Mouse (Mus musculus) hindbrain, embryonic 14.5 days (tissue): ENCODE data around the gene Alg2. TPM values are rescaled to one million over a fixed set of nuclear protein-coding genes. Genes with fewer than 3 reads are reported as not detected.

Experiments used
- ATAC-seq: fragments of 200-750 bp; cut with Nextera tagmentation; 2 replicates; pipeline ENCODE4 v1.8.0; 2017; ENCODE audit warnings: moderate number of reproducible peaks, mild to moderate bottlenecking, moderate TSS enrichment, moderate library complexity; ENCODE audit not compliant: low FRiP score
- DNase-seq: peaks from one replicate; pipeline ENCODE4 v3.0.0-alpha.2; 2015; ENCODE audit warnings: low spot score
- H3K27ac ChIP-seq: fragments of 300-500 bp; sonication (generic); 2 replicates; pipeline ENCODE4 v1.5.1; 2014; ENCODE audit warnings: mild to moderate bottlenecking, moderate library complexity
- H3K27me3 ChIP-seq: fragments of 300-500 bp; sonication (generic); 2 replicates; pipeline ENCODE4 v1.6.1; 2014; ENCODE audit warnings: mild to moderate bottlenecking, low read length, mixed read lengths; ENCODE audit not compliant: control insufficient read depth, insufficient read depth
- H3K36me3 ChIP-seq: fragments of 300-500 bp; sonication (generic); replicated peaks from 2 replicates; pipeline ENCODE4 v1.6.1; 2014; ENCODE audit not compliant: control insufficient read depth, insufficient read depth
- H3K4me1 ChIP-seq: fragments of 300-500 bp; sonication (generic); replicated peaks from 2 replicates; pipeline ENCODE4 v1.6.1; 2014; ENCODE audit warnings: antibody characterized with exemption, low read length, mixed read lengths; ENCODE audit not compliant: control insufficient read depth, insufficient read depth
- H3K4me2 ChIP-seq: fragments of 300-500 bp; sonication (generic); replicated peaks from 2 replicates; pipeline ENCODE4 v1.6.1; 2014; ENCODE audit warnings: mild to moderate bottlenecking, moderate library complexity
- H3K4me3 ChIP-seq: fragments of 300-500 bp; sonication (generic); replicated peaks from 2 replicates; pipeline ENCODE4 v1.5.1; 2014; ENCODE audit warnings: mild to moderate bottlenecking, low read length
- H3K9ac ChIP-seq: fragments of 300-500 bp; sonication (generic); 2 replicates; pipeline ENCODE4 v1.6.1; 2014
- H3K9me3 ChIP-seq: fragments of 300-500 bp; sonication (generic); 2 replicates; pipeline ENCODE4 v1.6.1; 2016; ENCODE audit warnings: low read length; ENCODE audit not compliant: control insufficient read depth
- WGBS: fragments of 180-500 bp; shearing (Covaris S2); extraction: QIAGEN DNeasy Blood & Tissue Kit; methylation state at CpG from one replicate; pipeline ENCODE4 v1.1.7; 2014; 5-methylcytosine and 5-hydroxymethylcytosine counted together
- polyA plus RNA-seq: library from polyadenylated mRNA; unstranded; fragments of >200 nt; fragmentation: Nextera tagmentation; extraction: Ambion mirVana; gene quantifications from 2 replicates; pipeline ENCODE4 v1.2.1, GENCODE M21; 2014

Gene Alg2
- polyA plus RNA-seq, 1 experiment from 2014 or later, result 370 TPM

DNA sequence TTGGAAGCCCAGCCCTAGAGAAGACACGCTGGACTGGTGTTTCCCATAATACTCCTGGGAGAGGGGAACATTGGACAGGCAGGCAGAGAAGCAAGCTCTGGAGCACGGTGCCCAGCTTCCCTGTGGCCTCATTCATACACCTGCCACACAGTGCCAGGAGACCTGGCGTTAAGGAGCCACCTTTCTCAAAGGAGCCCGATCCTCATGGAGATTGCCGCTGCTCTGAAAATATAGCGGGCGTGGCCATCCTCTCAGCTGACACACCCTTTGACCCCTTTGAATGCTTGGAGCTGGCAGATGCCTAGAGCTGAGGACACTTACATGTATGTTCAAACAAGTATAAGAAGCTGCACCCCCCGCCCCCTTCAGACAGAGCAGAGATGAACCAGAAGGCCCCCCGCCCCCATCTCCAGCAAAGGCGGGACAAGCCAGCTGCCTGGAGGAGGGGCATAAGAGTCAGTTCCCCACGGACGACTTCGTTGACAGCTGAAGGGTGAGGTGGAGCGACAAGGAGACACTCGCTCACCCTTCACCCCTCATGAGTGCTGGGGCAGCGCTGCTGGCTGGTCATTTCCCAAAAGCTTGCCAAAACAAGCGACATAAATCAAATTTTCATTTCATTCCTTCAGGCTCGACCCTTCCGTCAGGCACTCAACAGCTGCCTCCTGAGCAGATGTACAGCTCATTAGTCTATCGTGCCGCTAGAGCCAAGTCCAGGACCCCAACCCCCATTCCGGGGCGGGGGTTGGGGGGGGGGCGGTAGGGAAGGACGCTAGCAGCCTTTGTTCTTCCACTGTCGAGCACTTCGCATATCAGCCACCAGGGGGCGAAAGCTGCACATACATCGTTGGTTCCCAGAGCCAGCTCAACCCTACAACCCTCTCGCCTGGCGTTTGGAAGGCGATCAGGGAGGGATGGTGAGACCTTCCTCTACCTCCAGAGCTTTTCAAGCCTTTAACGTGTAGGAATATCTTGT, 36.5 kb downstream of the Alg2 start:
- H3K27me3 ChIP-seq, result no peaks in the 10 kb centered on the region
- DNase-seq, result peak; percentile 98
- H3K4me2 ChIP-seq, result peak overlapping the region; percentile 87
- no peaks in the 10 kb centered on the region for H3K9me3 ChIP-seq
- peak overlapping the region; percentile 78 for H3K9ac ChIP-seq
- under 1% methylated on average over 33 of the region's 33 CpGs for WGBS
- H3K4me3 ChIP-seq, result peak overlapping the region; percentile 39
- H3K27ac ChIP-seq, result peak overlapping the region; percentile 88
- peak; percentile 85 for ATAC-seq
- no peaks in the 10 kb centered on the region for H3K36me3 ChIP-seq
- peaks cover 19% of the 10 kb centered on the region for H3K4me1 ChIP-seq

GRCm38 (mm10) chr4:47435566-47436360, 38.4 kb downstream of the Alg2 start:
- Histone ChIP-seq H3K4me3 (no peak overlapping the region), H3K9ac (no peak overlapping the region), H3K4me2 (peak overlapping the region; percentile 2; the same call in 1 of the 2 replicates), H3K27me3 (no peaks in the 10 kb centered on the region), H3K9me3 (no peaks in the 10 kb centered on the region), H3K27ac (no peak overlapping the region; the same call in 1 of the 2 replicates), H3K4me1 (peaks cover 19% of the 10 kb centered on the region), H3K36me3 (no peaks in the 10 kb centered on the region)
- WGBS, result 57% methylated on average over 28 of the region's 28 CpGs
- ATAC-seq, result no peak
- DNase-seq, result no peak

- ATAC-seq (no peak), DNase-seq (no peak)
- no peak overlapping the region for H3K4me2 ChIP-seq
- no peaks in the 10 kb centered on the region for H3K27me3 ChIP-seq
- H3K9ac ChIP-seq, result no peak overlapping the region
- no peaks in the 10 kb centered on the region for H3K36me3 ChIP-seq
- WGBS, result 70% methylated on average over 12 of the region's 12 CpGs
- no peak overlapping the region for H3K27ac ChIP-seq
- no peak overlapping the region for H3K4me3 ChIP-seq
- H3K4me1 ChIP-seq, result peaks cover 19% of the 10 kb centered on the region
- H3K9me3 ChIP-seq, result no peaks in the 10 kb centered on the region
Measured at GRCm38 (mm10) chr4:47435131-47435530, 39.0 kb downstream of the Alg2 start.

DNA sequence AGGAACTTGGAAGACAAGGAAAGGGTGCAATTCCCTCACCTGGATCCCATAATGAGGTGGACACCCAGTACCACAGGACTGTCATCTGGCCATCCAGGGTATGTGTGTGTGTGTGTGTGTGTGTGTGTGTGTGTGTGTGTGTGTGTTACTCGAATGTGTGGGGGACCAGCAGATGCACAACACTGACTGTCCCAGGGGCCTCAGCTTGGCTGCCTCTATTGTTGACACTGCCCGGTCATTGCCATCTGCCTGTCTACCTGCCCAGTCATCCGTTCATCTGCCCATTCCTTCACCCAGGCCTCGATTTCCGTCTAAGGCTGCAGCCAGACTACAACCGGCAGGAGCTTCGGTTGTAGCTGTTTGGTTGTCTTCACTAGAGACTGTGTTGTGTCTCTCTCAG, 41.4 kb downstream of the Alg2 start:
- DNase-seq, result no peak
- Histone ChIP-seq H3K9me3 (no peaks in the 10 kb centered on the region), H3K4me3 (no peak overlapping the region), H3K9ac (no peak overlapping the region), H3K27me3 (no peaks in the 10 kb centered on the region), H3K36me3 (no peaks in the 10 kb centered on the region), H3K4me2 (no peak overlapping the region), H3K4me1 (peaks cover 15% of the 10 kb centered on the region), H3K27ac (no peak overlapping the region)
- ATAC-seq, result no peak
- 72% methylated on average over 7 of the region's 7 CpGs for WGBS

DNA sequence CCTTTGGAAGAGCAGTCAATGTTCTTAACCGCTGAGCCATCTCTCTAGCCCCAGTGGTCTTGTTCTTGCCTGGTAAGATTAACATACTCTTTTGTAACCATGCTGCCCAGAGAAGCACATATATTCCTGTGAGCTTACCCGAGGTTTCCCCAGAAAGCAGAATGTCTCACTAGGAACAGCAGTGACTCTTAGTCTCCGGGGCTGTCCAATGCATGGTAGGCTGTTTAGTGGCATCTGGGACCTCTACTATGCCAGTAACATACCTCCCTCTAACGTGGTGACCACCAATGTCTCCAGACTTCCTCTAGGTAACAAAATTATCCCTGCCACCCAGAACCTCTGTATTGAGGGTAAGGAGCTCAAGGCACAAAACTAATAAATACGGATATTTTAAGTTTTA, 43.1 kb downstream of the Alg2 start:
- WGBS, result 92% methylated on average over 5 of the region's 5 CpGs
- ATAC-seq (no peak), DNase-seq (no peak)
- no peak overlapping the region for H3K27ac ChIP-seq
- H3K27me3 ChIP-seq, result no peaks in the 10 kb centered on the region
- no peak overlapping the region for H3K4me3 ChIP-seq
- H3K9me3 ChIP-seq, result no peaks in the 10 kb centered on the region
- no peaks in the 10 kb centered on the region for H3K36me3 ChIP-seq
- H3K9ac ChIP-seq, result no peak overlapping the region
- H3K4me1 ChIP-seq, result peaks cover 4% of the 10 kb centered on the region; the same call in 1 of the 2 replicates
- H3K4me2 ChIP-seq, result no peak overlapping the region

DNA sequence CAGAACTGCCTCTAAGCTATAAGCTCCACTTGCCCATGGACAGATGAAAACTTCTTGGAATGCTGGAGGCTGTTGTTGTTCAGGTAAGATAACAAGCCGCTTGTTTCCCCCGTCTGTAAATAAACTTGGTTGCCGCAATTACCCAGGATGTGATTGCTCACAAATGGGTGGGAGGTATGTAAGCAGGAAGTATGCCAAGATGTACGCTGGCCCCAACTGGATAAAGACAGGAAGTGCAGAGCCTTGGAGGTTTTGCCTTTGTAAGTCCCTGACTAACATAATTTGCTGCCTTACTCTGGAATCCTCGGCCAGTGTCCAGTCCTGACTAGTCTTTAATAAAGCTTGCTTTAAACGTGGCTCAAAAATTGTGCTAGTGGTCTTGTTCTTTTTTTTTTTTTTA, 43.6 kb downstream of the Alg2 start:
- no peak for ATAC-seq
- 84% methylated on average over 6 of the region's 6 CpGs for WGBS
- Histone ChIP-seq H3K36me3 (no peaks in the 10 kb centered on the region), H3K27ac (no peak overlapping the region), H3K4me1 (no peaks in the 10 kb centered on the region), H3K9me3 (no peaks in the 10 kb centered on the region), H3K9ac (no peak overlapping the region), H3K4me2 (no peak overlapping the region), H3K4me3 (no peak overlapping the region), H3K27me3 (no peaks in the 10 kb centered on the region)
- no peak for DNase-seq

- H3K9me3 ChIP-seq, result no peaks in the 10 kb centered on the region
- DNase-seq (no peak), ATAC-seq (0 out of 2 replicates have a peak, but pooled peaks have one; percentile 13)
- no peak overlapping the region for H3K9ac ChIP-seq
- no peaks in the 10 kb centered on the region; the same call in 1 of the 2 replicates for H3K4me1 ChIP-seq
- no peak overlapping the region for H3K4me3 ChIP-seq
- no peak overlapping the region for H3K27ac ChIP-seq
- no peaks in the 10 kb centered on the region for H3K36me3 ChIP-seq
- no peaks in the 10 kb centered on the region for H3K27me3 ChIP-seq
- H3K4me2 ChIP-seq, result no peak overlapping the region
- WGBS, result 74% methylated on average over 3 of the region's 3 CpGs
Measured at GRCm38 (mm10) chr4:47427606-47428005, 46.5 kb downstream of the Alg2 start.

- no peak overlapping the region for H3K27ac ChIP-seq
- H3K4me3 ChIP-seq, result no peak overlapping the region
- DNase-seq, result no peak
- no peaks in the 10 kb centered on the region; the same call in 1 of the 2 replicates for H3K4me1 ChIP-seq
- WGBS, result 86% methylated on average over 16 of the region's 16 CpGs
- H3K36me3 ChIP-seq, result no peaks in the 10 kb centered on the region
- no peak for ATAC-seq
- H3K9ac ChIP-seq, result no peak overlapping the region
- no peaks in the 10 kb centered on the region for H3K27me3 ChIP-seq
- H3K4me2 ChIP-seq, result no peak overlapping the region
- no peaks in the 10 kb centered on the region for H3K9me3 ChIP-seq
Measured at GRCm38 (mm10) chr4:47425247-47425830, 48.8 kb downstream of the Alg2 start.

GRCm38 (mm10) chr4:47424376-47424775, 49.8 kb downstream of the Alg2 start:
- Histone ChIP-seq H3K9ac (no peak overlapping the region), H3K4me3 (no peak overlapping the region), H3K4me1 (no peaks in the 10 kb centered on the region; the same call in 1 of the 2 replicates), H3K36me3 (no peaks in the 10 kb centered on the region), H3K27ac (no peak overlapping the region), H3K9me3 (no peaks in the 10 kb centered on the region), H3K27me3 (no peaks in the 10 kb centered on the region), H3K4me2 (no peak overlapping the region)
- WGBS, result 11% methylated on average over 2 of the region's 2 CpGs
- peak; percentile 47 for DNase-seq
- no peak for ATAC-seq
